Mouse (Mus musculus) embryonic fibroblast, embryonic 13.5 days (primary cell): Measurements from ENCODE around the gene Park7.

Experiments used
- CTCF ChIP-seq: IDR thresholded peaks from 2 replicates; pipeline ENCODE4 v1.5.1; 2011; ENCODE audit warnings: mild to moderate bottlenecking, control low read depth, low read length, moderate library complexity, borderline replicate concordance; ENCODE audit not compliant: insufficient read depth
- POLR2A ChIP-seq: IDR thresholded peaks from 2 replicates; pipeline ENCODE4 v1.6.1; 2011; ENCODE audit warnings: low read depth, mild to moderate bottlenecking, control low read depth, low read length, moderate library complexity

DNA sequence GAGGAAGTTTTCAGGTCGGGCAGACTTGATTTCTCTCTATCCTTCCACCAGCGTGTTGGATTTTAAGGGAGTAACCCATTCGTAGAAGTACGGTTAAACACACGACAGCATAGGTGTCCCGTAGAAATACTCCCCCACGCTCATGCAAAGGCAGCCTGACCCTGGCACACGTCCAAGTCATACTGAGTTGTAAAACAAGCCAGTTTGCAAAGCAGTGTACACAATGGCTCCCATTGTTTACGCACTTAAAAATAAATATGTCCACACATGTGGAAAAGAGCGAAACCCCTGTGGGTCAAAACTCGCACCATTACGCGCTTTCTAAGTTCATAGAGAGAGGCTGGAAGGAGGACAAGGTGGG lies 24.3 kb downstream of the Park7 start:
- TF ChIP-seq CTCF = no peak
- TF ChIP-seq POLR2A = no peak
